Mouse (Mus musculus): ENCODE data around the gene Gm49450.
"Not testable (repeated sequence)": the region's sequence is repeated elsewhere in the genome, so short reads cannot be mapped to it uniquely, and the experiment has no call there.

The Gm49450 gene

DNA sequence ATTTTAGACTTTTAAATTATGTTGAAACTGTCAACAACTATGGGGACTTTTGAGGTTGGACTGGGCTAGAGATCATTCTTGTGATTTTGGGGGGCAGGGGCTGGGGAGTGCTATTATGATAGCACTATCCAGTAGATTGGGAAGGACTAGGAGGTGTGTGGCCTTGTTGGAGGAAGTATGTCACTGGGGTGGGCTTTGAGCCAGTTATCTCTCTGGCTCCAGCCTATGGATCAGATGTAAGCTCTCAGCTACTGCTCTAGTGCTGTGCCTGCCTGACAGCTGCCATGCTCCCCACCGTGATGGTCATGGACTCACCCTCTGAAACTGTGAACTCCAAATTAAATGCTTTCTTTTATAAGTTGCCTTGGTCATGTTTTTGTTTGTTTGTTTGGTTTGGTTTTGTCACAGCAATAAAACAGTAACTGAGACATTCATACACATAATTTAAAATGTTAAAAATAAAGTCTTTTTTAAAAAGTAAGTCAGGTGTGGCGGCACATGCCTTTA, 30.3 kb downstream of the Gm49450 start:
- DNase-seq (ENCODE audit: low spot score), result no peak

DNA sequence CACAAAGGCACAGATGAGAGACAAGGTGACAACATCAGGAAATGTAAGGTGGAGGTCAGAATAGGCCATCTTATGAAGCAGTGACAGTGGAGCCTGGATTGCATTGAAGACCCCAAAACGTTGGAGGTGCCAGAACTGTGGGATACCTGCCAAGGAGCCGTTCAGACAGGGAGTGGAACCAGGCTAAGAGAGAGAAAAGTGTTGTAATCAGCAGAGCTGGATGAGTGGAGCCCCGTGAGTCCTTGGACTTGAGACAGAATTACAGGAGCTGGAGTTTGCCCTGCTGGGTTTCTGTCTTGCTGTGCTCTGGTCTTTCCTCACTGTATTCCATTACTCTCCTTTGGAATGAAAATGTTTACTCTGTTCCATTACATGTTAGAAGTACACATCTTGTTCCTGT, 30.8 kb downstream of the Gm49450 start:
- no peak for DNase-seq (ENCODE audit: low spot score)

DNA sequence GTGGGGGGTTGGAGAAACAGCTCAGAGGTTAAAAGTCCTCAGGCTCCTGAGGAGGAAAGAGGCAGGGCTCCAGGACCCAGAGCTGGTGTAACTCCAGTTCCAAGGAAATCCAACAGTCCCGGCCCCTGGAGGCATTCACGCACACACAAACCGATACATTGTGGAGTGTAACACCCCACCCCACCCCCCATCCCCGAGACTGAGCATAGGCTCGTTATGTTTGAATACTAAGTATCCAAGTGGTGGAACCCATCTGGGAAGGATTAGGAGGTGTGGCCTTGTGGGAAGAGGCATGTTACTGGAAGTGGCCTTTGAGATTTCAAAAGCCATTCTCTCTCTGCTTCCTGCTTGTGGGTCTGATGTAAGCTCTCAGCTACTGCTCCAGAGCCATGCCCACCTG, 31.8 kb downstream of the Gm49450 start:
- DNase-seq (ENCODE audit: low spot score), result no peak

DNA sequence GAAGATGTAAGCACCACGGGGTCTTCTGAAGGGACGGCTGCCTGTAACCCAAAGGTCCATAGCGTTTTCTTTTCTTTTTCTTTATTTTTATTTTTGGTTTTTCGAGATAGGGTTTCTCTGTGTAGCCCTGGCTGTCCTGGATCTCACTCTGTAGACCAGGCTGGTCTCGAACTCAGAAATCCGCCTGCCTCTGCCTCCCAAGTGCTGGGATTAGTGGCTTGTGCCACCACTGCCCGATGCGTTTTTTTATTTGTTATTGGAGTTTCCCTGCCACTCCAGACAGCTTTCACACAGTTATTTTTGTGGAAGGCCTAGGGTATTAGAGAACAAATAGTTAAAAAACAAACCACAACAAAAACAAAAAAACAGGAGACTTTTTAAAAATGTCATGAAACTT, 34.9 kb downstream of the Gm49450 start:
- DNase-seq (ENCODE audit: low spot score), result not testable (repeated sequence)

DNA sequence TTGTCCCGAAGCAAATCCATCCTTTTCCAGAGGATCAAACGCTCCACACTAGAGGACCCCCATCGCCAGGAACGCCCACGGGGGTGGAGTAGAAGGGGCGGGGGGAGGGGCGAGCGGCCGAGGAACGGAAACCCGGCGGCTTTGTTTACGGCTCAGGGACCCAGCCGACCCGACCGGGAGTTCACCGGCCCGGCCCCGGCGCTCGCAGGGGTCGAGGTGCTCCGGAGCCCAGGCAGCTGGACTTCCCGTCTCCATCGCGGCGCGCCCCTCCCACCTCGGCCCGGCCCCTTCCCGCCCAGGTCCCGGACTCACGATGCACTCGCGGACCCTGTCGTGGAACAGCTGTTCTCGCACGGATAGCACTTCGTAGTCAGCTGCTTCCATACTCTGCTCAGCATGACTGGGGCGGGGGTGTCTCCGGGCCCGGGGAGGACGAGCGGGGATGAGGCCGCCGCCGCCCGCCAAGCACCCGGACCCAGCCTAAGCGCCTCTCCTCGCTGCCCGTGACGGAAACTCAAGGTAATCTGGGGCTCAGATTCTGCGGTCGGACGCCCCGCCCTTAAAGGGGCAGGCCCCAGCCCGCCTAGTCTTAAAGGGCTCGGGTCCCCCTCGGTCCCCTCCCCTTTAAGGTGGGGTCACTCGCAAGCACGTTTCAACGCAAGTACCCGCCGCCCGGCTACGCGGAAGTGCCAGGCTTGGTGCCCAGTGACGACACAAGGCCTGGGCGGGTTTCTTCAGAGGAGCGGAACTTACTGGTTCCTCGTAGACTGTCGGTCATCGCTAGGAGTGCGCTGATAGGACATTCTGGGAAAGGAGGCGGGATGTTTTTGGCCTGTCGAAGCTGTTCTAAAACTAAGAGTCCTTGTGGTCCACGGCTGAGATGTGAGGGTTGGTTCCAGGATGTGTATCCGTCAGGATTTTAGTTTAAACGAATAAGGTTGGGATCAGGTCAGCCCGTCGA, 35.5 kb downstream of the Gm49450 start, which contains the start of gene Lmbr1l:
Gene Lmbr1l, minus strand, starts transcription at position 694 of the 961 bp plus-strand sequence.
- peak; percentile 93 for DNase-seq (ENCODE audit: low spot score)

DNA sequence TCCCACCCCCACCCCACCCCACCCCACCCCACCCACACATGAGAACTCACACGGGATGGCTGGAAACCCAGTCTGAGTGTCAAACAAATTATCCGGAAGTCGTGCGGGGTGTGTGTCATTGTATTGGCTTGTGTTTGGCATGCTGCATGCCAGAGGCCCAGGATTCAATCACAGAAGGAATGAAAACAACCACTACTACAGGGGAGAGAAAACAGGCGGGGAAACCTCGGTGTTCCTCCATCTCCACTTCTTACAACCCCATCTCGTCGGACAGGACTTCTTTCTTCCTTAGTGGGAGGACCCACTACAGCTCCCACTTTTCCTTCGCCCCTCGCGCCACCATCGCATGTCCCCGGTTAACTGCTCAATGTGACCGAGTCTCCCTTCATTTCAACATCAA, 36.3 kb downstream of the Gm49450 start:
- DNase-seq (ENCODE audit: low spot score), result peak; percentile 29

DNA sequence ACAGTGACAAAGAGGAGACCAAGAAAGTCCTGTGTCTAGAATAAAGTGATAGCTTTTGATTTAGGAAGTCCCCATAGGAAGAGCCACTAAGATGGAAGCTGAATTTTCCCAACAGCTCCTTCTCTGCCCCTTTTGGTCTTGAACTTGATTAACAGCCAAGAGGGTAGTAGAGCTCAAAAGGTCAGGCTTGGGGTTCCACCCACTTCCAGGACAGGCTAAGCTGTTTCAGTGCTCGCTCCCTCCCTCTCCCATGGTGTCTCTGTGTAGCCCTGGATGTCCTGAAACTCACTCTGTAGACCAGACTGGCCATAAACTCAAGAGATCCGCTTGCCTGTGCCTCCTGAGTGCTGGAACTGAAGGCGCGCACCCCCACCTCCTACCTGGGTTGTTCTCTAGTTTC, 37.3 kb downstream of the Gm49450 start:
- DNase-seq (ENCODE audit: low spot score), result no peak

DNA sequence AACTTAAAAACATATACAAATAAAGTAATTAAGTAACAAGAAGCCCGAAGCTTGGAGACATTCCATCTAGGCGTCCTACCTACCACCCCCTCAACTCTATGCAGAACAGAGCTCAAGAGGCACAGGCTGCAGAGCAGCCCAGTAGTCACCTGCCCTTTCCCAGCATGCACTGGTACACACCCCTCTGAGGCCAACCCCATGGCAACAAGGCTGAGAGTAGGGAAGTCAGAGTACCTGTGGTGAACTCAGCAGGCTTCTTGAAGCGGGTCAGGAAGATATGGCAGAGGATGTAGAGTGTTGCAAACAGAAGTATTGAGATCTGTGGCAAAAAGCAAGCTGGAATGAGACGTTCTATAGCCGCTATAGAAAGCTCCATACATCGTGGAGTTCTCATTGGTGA, 38.4 kb downstream of the Gm49450 start:
- no peak for DNase-seq (ENCODE audit: low spot score)

DNA sequence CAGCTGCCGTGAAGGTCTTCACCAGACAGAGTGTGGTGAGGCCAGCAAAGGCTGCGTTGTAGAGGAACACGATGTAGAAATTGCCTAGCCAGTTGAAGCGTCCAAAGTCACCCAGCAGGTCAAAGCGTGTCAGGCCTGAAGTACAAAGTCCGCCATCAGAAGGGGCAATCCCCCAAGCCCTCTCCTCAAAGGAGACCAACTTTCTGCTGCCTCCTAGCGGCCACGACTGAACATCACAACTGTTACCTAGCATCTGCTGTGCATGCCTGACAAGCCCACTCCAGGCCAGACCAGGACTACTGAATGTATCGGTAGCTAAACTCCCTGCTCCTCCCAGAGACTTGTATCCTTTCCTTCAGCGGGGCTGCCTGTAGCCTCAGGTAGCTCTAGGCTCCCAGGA, 48.7 kb downstream of the Gm49450 start:
- no peak for DNase-seq (ENCODE audit: low spot score)

DNA sequence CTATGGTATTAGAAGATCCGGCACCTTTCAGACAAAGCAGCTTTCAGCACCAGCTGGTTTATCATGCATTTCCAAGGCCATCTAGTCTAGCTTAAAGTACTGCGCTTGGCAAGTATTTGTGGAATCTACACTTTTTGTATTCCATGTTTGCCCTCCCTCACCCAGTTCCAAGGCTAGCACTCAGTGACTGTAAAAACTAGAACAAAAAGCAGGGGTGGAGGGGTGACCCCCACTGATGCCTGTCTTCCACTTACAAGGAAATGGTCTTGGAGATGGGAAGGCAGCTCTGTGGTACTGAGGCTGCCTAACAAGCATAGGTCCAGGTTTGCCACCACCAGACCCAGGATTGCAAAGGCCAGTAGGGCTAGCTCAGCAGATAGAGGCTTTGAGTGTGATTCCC, 50.8 kb downstream of the Gm49450 start:
- no peak for DNase-seq (ENCODE audit: low spot score)

DNA sequence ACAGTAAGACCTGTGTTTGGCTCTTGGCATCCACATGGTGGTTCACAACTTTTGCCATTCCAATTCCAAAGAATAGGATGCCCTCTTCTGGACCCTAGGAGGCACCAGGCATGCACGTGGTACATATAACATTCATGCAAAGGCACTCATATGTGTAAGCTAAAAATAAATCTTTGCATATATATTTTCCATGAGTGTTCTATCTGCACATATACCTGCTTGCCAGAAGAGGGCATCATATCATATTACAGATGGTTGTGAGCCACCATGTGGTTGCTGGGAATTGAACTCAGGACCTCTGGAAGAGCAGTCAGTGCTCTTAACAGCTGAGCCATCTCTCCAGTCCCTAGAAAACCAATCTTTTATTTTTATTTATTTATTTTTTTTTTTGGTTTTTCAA, 51.8 kb downstream of the Gm49450 start:
- no peak for DNase-seq (ENCODE audit: low spot score)

DNA sequence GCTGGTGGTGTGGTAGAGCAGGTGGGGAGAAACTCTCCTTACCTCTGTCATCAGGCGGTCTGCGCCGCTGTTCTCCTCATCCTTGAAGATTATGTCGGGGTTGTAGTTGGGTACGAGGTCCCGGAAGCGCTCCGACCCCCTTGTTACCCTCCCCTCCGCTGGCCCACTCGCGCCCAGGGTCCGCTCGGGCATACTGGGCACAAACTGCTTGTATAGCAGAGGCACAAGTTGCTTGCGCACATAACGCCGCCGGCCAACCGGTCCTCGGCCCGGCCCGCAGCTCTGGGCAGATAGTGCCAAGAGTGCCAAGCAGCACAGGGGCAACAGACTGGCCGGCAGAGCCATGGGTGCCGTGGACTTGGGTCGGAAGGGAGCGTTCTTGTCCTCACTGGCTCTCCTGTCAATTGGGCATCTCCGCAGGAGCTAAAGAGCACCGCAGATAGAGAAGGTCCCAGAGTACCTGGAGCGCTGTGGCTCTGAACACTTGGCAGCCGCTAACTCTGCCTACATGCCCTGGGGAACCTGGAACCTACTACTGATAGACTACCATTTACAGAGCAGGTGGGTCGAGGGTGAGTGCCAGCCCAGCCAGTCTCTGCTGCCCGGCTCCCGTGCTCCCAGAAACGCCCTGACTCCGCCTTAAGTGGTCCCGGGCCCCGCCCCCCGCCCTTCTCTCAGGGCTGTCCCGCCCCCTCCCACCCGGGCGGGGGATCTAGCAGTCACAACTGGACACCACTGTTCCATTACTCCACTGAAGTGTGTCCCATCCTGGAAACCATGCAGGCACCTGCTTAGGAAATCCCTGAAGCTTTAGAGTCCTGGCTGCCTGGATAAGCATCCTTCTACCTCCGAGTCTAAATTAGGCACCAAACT, 55.2 kb downstream of the Gm49450 start, which contains the start of gene Dhh:
Gene Dhh, minus strand, starts transcription at position 613 of the 873 bp plus-strand sequence.
- DNase-seq (ENCODE audit: low spot score), result no peak

DNA sequence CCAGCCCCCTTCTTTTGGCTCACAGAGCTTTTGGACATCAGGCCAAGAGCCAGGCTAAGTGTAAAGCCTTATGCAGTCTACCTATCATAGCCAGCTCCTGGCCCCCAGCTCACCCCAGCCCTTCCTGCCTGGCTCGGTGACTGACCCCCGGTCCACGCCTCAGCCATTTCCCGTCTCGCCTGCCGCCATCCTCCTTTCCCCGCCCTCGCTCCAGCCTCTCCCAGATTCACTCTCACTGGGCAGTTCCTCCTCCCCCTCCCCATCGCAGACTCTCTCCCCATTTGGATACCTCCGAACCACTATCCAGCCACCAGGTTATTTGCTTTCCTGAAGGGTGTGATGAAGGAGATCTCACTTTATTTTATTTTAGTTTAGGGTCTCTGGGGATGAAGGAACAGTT, 55.9 kb downstream of the Gm49450 start:
- no peak for DNase-seq (ENCODE audit: low spot score)

DNA sequence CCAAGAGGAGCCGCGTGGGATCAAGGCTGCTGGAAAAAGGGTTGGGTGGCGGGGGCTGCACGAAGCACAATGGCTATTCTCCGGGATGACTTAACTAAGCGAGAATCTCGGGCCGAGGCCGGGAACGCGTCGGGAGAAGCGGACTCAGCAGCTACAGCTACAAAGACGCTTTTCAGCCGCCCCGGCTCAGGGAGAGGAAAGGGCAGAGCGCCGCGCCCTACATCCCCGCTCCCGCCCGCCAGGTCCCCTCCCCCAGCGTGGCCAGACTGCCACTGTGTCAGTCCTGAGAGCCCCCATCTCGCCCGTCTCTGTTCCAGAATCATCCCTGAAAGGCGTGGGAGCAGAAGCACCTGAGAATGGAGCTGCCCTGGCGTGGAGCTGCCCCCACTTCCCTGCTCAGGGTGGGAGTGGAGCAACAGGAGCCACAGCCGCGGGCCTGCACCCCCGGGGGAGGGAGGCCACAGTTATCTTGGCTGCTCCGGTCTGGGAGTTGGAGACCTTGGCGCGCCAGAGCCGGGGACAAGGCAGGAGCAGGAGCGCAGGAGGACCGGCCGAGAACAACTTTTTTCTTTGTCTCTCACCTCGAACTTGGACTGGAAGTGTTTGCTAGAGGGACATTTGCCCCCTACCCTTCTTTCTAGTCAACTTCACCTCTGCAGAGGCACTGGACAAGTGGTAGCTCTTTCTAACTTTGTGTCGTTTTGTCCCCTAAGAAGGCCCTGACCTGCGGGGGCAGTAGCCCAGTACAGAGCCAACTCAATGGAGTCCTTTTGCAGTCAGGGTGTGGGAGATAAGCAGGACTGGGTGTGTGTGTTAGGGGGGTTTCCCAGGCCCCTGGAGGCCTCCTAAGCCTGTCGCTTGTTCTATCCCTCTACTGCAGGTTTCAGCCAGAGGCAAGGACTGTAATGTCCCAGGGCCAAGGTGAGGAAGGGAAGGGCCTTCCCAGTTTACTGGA, 57.4 kb downstream of the Gm49450 start:
- DNase-seq (ENCODE audit: low spot score), result no peak

DNA sequence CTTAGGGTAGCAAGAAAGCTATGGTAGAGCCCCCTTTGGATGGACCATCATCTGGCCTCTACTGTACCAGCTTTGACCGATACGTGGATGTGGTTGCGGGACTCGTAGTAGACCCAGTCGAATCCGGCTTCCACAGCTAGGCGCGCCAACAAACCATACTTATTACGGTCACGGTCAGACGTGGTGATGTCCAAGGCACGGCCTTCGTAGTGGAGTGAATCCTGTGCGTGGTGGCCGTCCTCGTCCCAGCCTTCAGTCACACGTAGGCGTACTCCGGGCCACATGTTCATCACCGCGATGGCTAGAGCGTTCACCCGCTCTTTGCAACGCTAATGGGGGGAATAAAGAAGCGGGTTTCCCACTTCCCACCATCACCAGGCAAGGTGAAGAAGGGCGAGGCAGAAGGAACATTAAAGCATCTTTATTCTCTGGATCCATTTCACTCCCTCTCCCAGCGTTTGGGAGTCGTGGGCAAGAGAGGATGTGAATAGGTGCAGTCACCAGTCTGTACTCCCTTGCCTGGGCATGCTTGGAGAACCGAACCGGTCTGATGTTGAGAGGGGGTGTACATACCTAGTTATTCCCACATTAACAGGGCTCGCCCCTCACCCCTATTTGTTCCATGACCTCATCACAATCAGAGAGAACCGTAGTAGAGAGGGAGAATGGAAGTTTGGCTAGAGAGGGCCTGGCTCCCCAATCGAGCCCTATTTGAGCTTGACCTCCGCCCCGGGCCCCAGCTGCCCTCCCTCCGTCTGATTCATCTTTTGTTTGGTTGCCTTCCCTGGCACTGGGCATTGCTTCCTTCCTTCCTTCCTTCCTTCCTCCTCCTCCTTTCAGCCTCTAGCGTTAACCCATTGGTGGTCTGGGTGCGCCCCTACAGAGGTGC, 58.4 kb downstream of the Gm49450 start:
- DNase-seq (ENCODE audit: low spot score), result no peak

DNA sequence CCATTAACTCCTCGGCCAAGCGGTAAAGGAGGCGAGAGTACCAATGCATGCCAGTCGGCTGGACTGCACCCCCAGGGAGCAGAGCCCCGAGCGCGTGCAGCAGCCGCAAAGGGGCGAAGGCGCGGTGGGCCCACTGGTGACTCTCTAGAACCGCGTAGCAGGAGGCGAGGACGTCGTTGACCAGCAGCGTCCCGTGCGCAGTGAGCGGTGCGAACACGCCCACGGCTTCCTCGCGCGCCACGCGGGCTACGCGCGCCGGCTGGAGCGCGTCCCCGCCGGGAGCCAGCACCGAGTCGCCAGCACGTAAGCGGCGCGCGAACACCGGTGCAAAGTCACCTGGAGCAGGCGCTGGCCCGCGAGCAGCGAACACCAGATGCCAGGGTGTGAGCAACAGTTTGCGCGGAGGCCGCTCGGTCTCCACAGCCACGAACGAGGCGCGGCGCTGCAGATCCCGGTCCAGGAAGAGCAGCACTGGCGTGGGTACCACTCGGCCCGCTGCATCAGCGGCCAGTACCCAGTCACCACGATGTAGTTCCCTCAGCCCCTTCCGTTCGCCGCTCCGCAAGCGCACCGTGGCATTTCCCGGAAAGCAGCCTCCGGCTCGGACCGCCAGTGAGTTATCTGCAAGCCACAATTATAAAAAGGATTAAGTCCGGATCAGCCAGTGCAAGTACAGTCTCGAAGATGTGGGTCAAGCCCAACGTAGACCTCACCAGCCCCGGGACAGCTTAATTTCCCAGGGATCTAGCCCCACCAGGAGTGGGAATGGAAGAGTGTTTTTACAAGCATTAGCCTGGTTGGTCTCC, 59.2 kb downstream of the Gm49450 start, which contains the start of gene Rhebl1:
Gene Rhebl1, minus strand, starts transcription at position 601 of the 806 bp plus-strand sequence.
- no peak for DNase-seq (ENCODE audit: low spot score)

DNA sequence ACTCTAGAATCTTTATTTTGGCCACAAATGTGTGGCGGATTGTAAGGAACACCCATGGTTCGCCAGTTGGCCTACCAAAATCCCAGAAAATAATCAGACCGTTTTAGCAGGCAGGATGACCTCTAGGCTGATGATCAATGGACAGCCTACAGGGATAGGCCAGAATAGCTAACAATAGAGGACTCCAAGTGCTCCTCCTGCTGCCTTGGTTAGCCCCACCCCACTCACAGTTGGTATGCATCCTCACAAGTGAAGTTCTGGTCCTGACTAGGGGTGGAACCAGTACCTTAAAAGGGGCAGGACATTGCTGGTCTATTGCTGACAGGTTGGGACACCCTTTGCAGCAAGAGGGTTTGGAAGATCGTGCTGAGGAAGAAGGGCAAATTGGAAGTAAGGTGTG, 60.3 kb downstream of the Gm49450 start:
- no peak for DNase-seq (ENCODE audit: low spot score)

DNA sequence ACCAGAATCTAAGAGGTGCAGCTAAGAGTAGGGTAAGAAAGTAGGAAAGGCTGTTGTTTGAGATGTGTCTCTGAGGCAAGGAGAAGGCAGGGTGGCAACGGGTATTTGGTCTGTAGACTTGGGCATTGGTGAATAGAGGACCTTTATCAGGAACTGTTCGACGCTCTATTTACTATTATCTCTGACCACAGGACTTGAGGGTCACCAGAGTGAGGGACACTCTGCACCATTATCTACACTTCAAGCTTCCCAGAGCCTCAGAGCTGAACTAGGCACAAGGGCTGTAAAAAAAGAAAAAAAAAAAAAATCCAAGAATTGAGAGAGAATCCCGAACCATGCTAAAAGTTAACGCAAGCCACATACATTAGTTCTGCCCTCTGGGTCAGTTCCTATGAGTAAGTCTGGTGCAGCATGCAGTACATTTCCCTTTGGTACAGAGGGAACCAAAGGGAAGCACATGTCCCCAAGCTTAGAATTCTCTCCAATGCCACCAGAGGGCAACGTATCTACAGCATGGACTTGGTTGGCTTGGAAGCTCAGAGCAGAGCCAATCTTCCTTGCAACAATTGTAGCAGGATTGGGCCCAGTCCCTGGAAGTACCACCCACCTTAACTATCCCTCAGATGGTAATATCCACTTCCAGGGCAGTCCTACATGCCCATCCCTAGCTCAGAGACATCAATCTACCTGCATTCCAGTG, 61.3 kb downstream of the Gm49450 start:
- DNase-seq (ENCODE audit: low spot score), result no peak

Measured in urinary bladder, postnatal 25 days (tissue).